Mouse (Mus musculus): ENCODE data around the gene Irs2. TPM values are rescaled to one million over a fixed set of nuclear protein-coding genes. Genes with fewer than 3 reads are reported as not detected.

Gene Irs2
- total RNA-seq, 1 experiment, result 13.9 TPM

GRCm38 (mm10) chr8:11010398-11010797 lies 2.1 kb upstream of the Irs2 start:
- DNase-seq (ENCODE audit: low read depth, low spot score), result no peak
- H3K9me3 ChIP-seq (ENCODE audit: control insufficient read depth, insufficient read depth, low read depth, low read length), result no peaks in the 10 kb centered on the region
- no peak overlapping the region for H3K27ac ChIP-seq (ENCODE audit: insufficient read depth, low read depth, low read length, poor library complexity, severe bottlenecking)
- no peak overlapping the region for H3K9ac ChIP-seq (ENCODE audit: insufficient read depth, low read depth, low read length, poor library complexity, severe bottlenecking)
- TF ChIP-seq MAFK (IDR thresholded peaks at IDR 0.05; ENCODE audit: insufficient read depth, low read depth, low read length) (no peak), CHD2 (IDR thresholded peaks at IDR 0.05; ENCODE audit: low read depth, low read length) (no peak), ZNF384 (IDR thresholded peaks at IDR 0.05; ENCODE audit: low read depth, low read length) (no peak), HCFC1 (IDR thresholded peaks at IDR 0.05; ENCODE audit: borderline replicate concordance, insufficient read depth, low read length) (no peak), ZC3H11A (IDR thresholded peaks at IDR 0.05; ENCODE audit: borderline replicate concordance, low read depth, low read length) (no peak)
- H3K36me3 ChIP-seq (ENCODE audit: control insufficient read depth, insufficient read depth, low read length, poor library complexity, severe bottlenecking), result peaks cover 11% of the 10 kb centered on the region; the same call in 1 of the 2 replicates
- peaks cover 4 to 16% of the 10 kb centered on the region in 2 experiments for H3K4me1 ChIP-seq (ENCODE audit: control insufficient read depth in 2 of 2, insufficient read depth in 2 of 2, low read length in 2 of 2, poor library complexity in 1 of 2)
- in situ Hi-C loops (cut with MboI; ENCODE audit: low sequenced_read_pairs in 2 of 2, unreplicated experiment in 2 of 2), result no loop called here
- no peak overlapping the region for H3K4me3 ChIP-seq (ENCODE audit: insufficient read depth in 1 of 2, low read depth in 1 of 2, low read length in 2 of 2, poor library complexity in 1 of 2, severe bottlenecking in 1 of 2)

GRCm38 (mm10) chr8:11009431-11010071 lies 1.3 kb upstream of the Irs2 start:
- peak; percentile 76 for DNase-seq (ENCODE audit: low read depth, low spot score)
- Histone ChIP-seq H3K4me3 (ENCODE audit: insufficient read depth in 1 of 2, low read depth in 1 of 2, low read length in 2 of 2, poor library complexity in 1 of 2, severe bottlenecking in 1 of 2) (peak overlapping the region; percentile 76 to 88), H3K9ac (ENCODE audit: insufficient read depth, low read depth, low read length, poor library complexity, severe bottlenecking) (peak overlapping the region; percentile 95), H3K36me3 (ENCODE audit: control insufficient read depth, insufficient read depth, low read length, poor library complexity, severe bottlenecking) (peaks cover 11% of the 10 kb centered on the region; the same call in 1 of the 2 replicates), H3K27ac (ENCODE audit: insufficient read depth, low read depth, low read length, poor library complexity, severe bottlenecking) (peak overlapping the region; percentile 90), H3K9me3 (ENCODE audit: control insufficient read depth, insufficient read depth, low read depth, low read length) (no peaks in the 10 kb centered on the region), H3K4me1 (ENCODE audit: control insufficient read depth in 2 of 2, insufficient read depth in 2 of 2, low read length in 2 of 2, poor library complexity in 1 of 2) (peaks cover 4 to 23% of the 10 kb centered on the region in 2 experiments)
- TF ChIP-seq CHD2 (IDR thresholded peaks at IDR 0.05; ENCODE audit: low read depth, low read length), result no peak
- TF ChIP-seq ZNF384 (IDR thresholded peaks at IDR 0.05; ENCODE audit: low read depth, low read length), result no peak
- no peak for TF ChIP-seq ZC3H11A (IDR thresholded peaks at IDR 0.05; ENCODE audit: borderline replicate concordance, low read depth, low read length)
- no peak for TF ChIP-seq HCFC1 (IDR thresholded peaks at IDR 0.05; ENCODE audit: borderline replicate concordance, insufficient read depth, low read length)
- TF ChIP-seq MAFK (IDR thresholded peaks at IDR 0.05; ENCODE audit: insufficient read depth, low read depth, low read length), result no peak
- in situ Hi-C loops (cut with MboI; ENCODE audit: low sequenced_read_pairs in 2 of 2, unreplicated experiment in 2 of 2), result no loop called here

- peak; percentile 87 for DNase-seq (ENCODE audit: low read depth, low spot score)
- Histone ChIP-seq H3K9me3 (ENCODE audit: control insufficient read depth, insufficient read depth, low read depth, low read length) (no peaks in the 10 kb centered on the region), H3K4me1 (ENCODE audit: control insufficient read depth in 2 of 2, insufficient read depth in 2 of 2, low read length in 2 of 2, poor library complexity in 1 of 2) (peaks cover 4 to 26% of the 10 kb centered on the region in 2 experiments), H3K4me3 (ENCODE audit: insufficient read depth in 1 of 2, low read depth in 1 of 2, low read length in 2 of 2, poor library complexity in 1 of 2, severe bottlenecking in 1 of 2) (peak overlapping the region; percentile 76 to 88), H3K36me3 (ENCODE audit: control insufficient read depth, insufficient read depth, low read length, poor library complexity, severe bottlenecking) (peaks cover 11% of the 10 kb centered on the region; the same call in 1 of the 2 replicates), H3K27ac (ENCODE audit: insufficient read depth, low read depth, low read length, poor library complexity, severe bottlenecking) (peak overlapping the region; percentile 90), H3K9ac (ENCODE audit: insufficient read depth, low read depth, low read length, poor library complexity, severe bottlenecking) (peak overlapping the region; percentile 95)
- in situ Hi-C loops (cut with MboI; ENCODE audit: low sequenced_read_pairs in 2 of 2, unreplicated experiment in 2 of 2), result no loop called here
- TF ChIP-seq ZNF384 (IDR thresholded peaks at IDR 0.05; ENCODE audit: low read depth, low read length) (no peak), HCFC1 (IDR thresholded peaks at IDR 0.05; ENCODE audit: borderline replicate concordance, insufficient read depth, low read length) (peak; percentile 14; the same call in 1 of the 2 replicates), ZC3H11A (IDR thresholded peaks at IDR 0.05; ENCODE audit: borderline replicate concordance, low read depth, low read length) (no peak), CHD2 (IDR thresholded peaks at IDR 0.05; ENCODE audit: low read depth, low read length) (peak; percentile 46; the same call in 1 of the 2 replicates)
Measured at GRCm38 (mm10) chr8:11008842-11009420, 673 bp upstream of the Irs2 start.

GRCm38 (mm10) chr8:11007581-11008378 lies 478 bp downstream of the Irs2 start:
- H3K9ac ChIP-seq (ENCODE audit: insufficient read depth, low read depth, low read length, poor library complexity, severe bottlenecking), result peak overlapping the region; percentile 85
- H3K4me3 ChIP-seq (ENCODE audit: insufficient read depth in 1 of 2, low read depth in 1 of 2, low read length in 2 of 2, poor library complexity in 1 of 2, severe bottlenecking in 1 of 2), result peak overlapping the region; percentile 76 to 88
- H3K27ac ChIP-seq (ENCODE audit: insufficient read depth, low read depth, low read length, poor library complexity, severe bottlenecking), result no peak overlapping the region
- H3K4me1 ChIP-seq (ENCODE audit: control insufficient read depth in 2 of 2, insufficient read depth in 2 of 2, low read length in 2 of 2, poor library complexity in 1 of 2), result peaks cover 4 to 26% of the 10 kb centered on the region in 2 experiments
- in situ Hi-C loops (cut with MboI; ENCODE audit: low sequenced_read_pairs in 2 of 2, unreplicated experiment in 2 of 2), result no loop called here
- H3K9me3 ChIP-seq (ENCODE audit: control insufficient read depth, insufficient read depth, low read depth, low read length), result no peaks in the 10 kb centered on the region
- DNase-seq (ENCODE audit: low read depth, low spot score), result no peak
- no peak for TF ChIP-seq ZC3H11A (IDR thresholded peaks at IDR 0.05; ENCODE audit: borderline replicate concordance, low read depth, low read length)
- no peak for TF ChIP-seq CHD2 (IDR thresholded peaks at IDR 0.05; ENCODE audit: low read depth, low read length)
- TF ChIP-seq HCFC1 (IDR thresholded peaks at IDR 0.05; ENCODE audit: borderline replicate concordance, insufficient read depth, low read length), result no peak
- TF ChIP-seq ZNF384 (IDR thresholded peaks at IDR 0.05; ENCODE audit: low read depth, low read length), result no peak
- TF ChIP-seq MAFK (IDR thresholded peaks at IDR 0.05; ENCODE audit: insufficient read depth, low read depth, low read length), result no peak
- peaks cover 11% of the 10 kb centered on the region; the same call in 1 of the 2 replicates for H3K36me3 ChIP-seq (ENCODE audit: control insufficient read depth, insufficient read depth, low read length, poor library complexity, severe bottlenecking)
